Mouse (Mus musculus) liver, embryonic 14.5 days (tissue): ENCODE measurements around the gene Senp7. TPM values are rescaled to one million over a fixed set of nuclear protein-coding genes. Genes with fewer than 3 reads are reported as not detected.

Source experiments
- ATAC-seq: fragments of 200-750 bp; cut with Nextera tagmentation; 2 replicates; pipeline ENCODE4 v1.8.0; 2017; ENCODE audit warnings: moderate number of reproducible peaks, mild to moderate bottlenecking, moderate library complexity; ENCODE audit not compliant: insufficient read depth
- DNase-seq, 3 experiments: peaks; one replicate each; pipeline ENCODE4 v3.0.0-alpha.2; 2012 to 2013; ENCODE audit warnings: low read depth in 3 of 3, low spot score in 3 of 3
- H3K27ac ChIP-seq: fragments of 300-500 bp; sonication (generic); 2 replicates; pipeline ENCODE4 v1.5.1; 2014; ENCODE audit warnings: moderate library complexity, mild to moderate bottlenecking, control low read depth, inconsistent platforms
- H3K27me3 ChIP-seq: fragments of 300-500 bp; sonication (generic); 2 replicates; pipeline ENCODE4 v1.6.1; 2014; ENCODE audit warnings: mild to moderate bottlenecking, low read length, moderate library complexity; ENCODE audit not compliant: control insufficient read depth, insufficient read depth
- H3K36me3 ChIP-seq: fragments of 300-500 bp; sonication (generic); replicated peaks from 2 replicates; pipeline ENCODE4 v1.6.1; 2014; ENCODE audit warnings: low read depth; ENCODE audit not compliant: control insufficient read depth, insufficient read depth
- H3K4me1 ChIP-seq, 2 experiments: fragments of 200-500 bp in 1 of 2; fragments of 300-500 bp in 1 of 2; sonication (generic) in 1 of 2; replicated peaks; 2 replicates each; pipeline ENCODE4 v1.6.1; 2012 to 2014; ENCODE audit warnings: antibody characterized with exemption in 1 of 2, inconsistent platforms in 1 of 2, low read length in 1 of 2; ENCODE audit not compliant: control insufficient read depth in 2 of 2, insufficient read depth in 2 of 2
- H3K4me2 ChIP-seq: fragments of 300-500 bp; sonication (generic); 2 replicates; pipeline ENCODE4 v1.6.1; 2014; ENCODE audit warnings: low read depth, mild to moderate bottlenecking, control low read depth, moderate library complexity
- H3K4me3 ChIP-seq, 2 experiments: fragments of 200-500 bp in 1 of 2; fragments of 300-500 bp in 1 of 2; sonication (generic) in 1 of 2; 2 replicates each; pipeline ENCODE4 v1.5.1; 2012 to 2014; ENCODE audit warnings: low read depth in 2 of 2, low read length in 2 of 2, mild to moderate bottlenecking in 2 of 2, control low read depth in 1 of 2, inconsistent platforms in 1 of 2, moderate library complexity in 1 of 2; ENCODE audit not compliant: insufficient read depth in 1 of 2
- H3K9ac ChIP-seq: fragments of 300-500 bp; sonication (generic); replicated peaks from 2 replicates; pipeline ENCODE4 v1.6.1; 2014; ENCODE audit warnings: mild to moderate bottlenecking, control low read depth, moderate library complexity
- H3K9me3 ChIP-seq: fragments of 300-500 bp; sonication (generic); 2 replicates; pipeline ENCODE4 v1.6.1; 2016; ENCODE audit warnings: low read length, mixed read lengths; ENCODE audit not compliant: control insufficient read depth
- CTCF ChIP-seq: IDR thresholded peaks from 2 replicates; pipeline ENCODE4 v1.5.1; 2016; ENCODE audit warnings: antibody characterized with exemption, low read depth, control low read depth
- EP300 ChIP-seq: IDR thresholded peaks from 2 replicates; pipeline ENCODE4 v1.6.1; 2016; ENCODE audit warnings: antibody characterized with exemption, low read depth
- WGBS: fragments of 180-500 bp; shearing (Covaris S2); extraction: QIAGEN DNeasy Blood & Tissue Kit; methylation state at CpG from one replicate; pipeline ENCODE4 v1.1.7; 2014; ENCODE audit not compliant: insufficient replicate concordance; 5-methylcytosine and 5-hydroxymethylcytosine counted together
- microRNA-seq: library from miRNA; unstranded; fragments of <30 nt; microRNA quantifications from one replicate; pipeline ENCODE4, GENCODE M21; 2016
- polyA plus RNA-seq, 2 experiments: library from polyadenylated mRNA; depleted of rRNA in 1 of 2; stranded (reverse) in 1 of 2; unstranded in 1 of 2; fragments of >200 nt; fragmentation: Nextera tagmentation in 1 of 2; extraction: Ambion mirVana in 1 of 2; gene quantifications; 2 replicates each; pipeline versions ENCODE4 v1.2.1 to v1.2.3; 2012 to 2014

Senp7 gene
- polyA plus RNA-seq, 2 experiments: 8.7 to 15.5 TPM

GRCm38 (mm10) chr16:56204051-56204450, 155.9 kb downstream of the Senp7 start, which contains the start of gene Impg2:
Gene Impg2 (plus strand): TSS chr16:56204313.
- Histone ChIP-seq H3K4me2 (no peak within 1 kb of the TSS), H3K36me3 (no peaks in the 10 kb centered on the region), H3K9me3 (no peaks in the 10 kb centered on the region), H3K4me3 (no peak within 1 kb of the TSS), H3K27me3 (no peaks in the 10 kb centered on the region), H3K27ac (no peak within 1 kb of the TSS), H3K4me1 (no peaks in the 10 kb centered on the region), H3K9ac (no peak within 1 kb of the TSS)
- ATAC-seq (no peak), DNase-seq (no peak)
- TF ChIP-seq CTCF (no peak), EP300 (no peak)
- 74% methylated on average over 6 of the region's 6 CpGs for WGBS

DNA sequence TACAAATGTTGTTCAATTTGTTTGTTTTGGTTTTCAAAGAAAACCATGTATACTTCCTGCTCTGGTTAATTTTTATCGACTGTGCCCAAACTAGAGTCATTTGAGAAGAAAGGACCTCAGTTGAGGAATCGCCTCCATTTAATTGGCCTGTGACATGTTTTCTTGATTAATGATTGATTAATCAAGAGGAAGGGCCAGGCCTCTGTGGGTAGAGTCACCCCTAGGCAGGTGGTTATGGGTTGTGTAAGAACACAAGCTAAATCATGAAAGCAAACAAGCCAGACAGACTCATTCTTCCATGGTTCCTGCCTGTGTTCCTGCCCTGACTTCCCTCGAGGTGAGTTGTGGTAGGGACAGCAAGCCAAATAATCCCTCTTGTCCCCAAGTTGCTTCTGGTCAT, 164.6 kb downstream of the Senp7 start:
- 59% methylated on average over 3 of the region's 3 CpGs for WGBS
- no peak for ATAC-seq
- Histone ChIP-seq H3K4me2 (no peak overlapping the region), H3K4me3 (no peak overlapping the region), H3K27ac (no peak overlapping the region), H3K9ac (no peak overlapping the region), H3K9me3 (no peaks in the 10 kb centered on the region), H3K36me3 (no peaks in the 10 kb centered on the region), H3K27me3 (no peaks in the 10 kb centered on the region), H3K4me1 (no peaks in the 10 kb centered on the region)
- TF ChIP-seq EP300: no peak
- TF ChIP-seq CTCF: no peak
- no peak for DNase-seq

DNA sequence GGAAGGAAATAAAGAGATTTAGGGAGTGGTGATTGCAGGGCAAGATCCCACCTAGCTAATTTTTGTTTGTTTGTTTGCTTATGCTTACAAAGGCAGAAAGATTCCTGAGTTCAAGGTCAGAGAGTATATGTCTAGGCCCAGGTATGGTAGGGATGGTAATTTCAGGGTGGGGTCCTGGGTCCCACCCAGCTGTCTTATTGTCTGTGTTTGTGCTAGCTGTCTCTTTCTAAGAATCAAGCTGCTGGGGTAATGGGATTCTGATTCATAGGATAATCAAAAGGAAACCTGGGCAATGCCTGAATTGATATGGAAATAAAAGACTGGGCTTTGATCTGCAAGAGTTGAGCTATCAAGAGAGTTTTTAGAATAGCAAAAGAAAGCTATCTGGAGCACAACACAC, 179.5 kb downstream of the Senp7 start:
- TF ChIP-seq EP300: no peak
- no peak for TF ChIP-seq CTCF
- Histone ChIP-seq H3K4me1 (no peaks in the 10 kb centered on the region), H3K27ac (no peak overlapping the region), H3K4me2 (no peak overlapping the region), H3K4me3 (no peak overlapping the region), H3K27me3 (no peaks in the 10 kb centered on the region), H3K9ac (no peak overlapping the region), H3K36me3 (no peaks in the 10 kb centered on the region), H3K9me3 (no peaks in the 10 kb centered on the region)
- no peak for DNase-seq
- ATAC-seq: no peak

DNA sequence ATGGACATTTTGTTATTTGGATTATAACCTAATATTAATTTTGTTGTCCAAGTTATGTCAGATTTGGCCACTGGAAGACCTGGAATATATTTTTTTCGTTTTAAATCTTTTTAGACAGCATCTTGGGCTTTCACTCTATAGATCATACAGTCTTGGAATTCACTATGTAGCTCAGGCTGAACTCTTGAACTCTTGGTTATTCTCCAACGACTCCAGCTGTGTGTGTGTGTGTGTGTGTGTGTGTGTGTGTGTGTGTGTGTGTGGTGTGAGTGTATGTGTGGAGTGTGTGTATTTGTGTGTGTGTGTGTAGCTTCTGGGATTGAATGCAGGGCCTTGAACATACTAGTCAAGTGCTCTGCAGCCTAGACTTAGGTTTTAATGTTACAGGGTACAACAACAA, 181.3 kb downstream of the Senp7 start:
- Histone ChIP-seq H3K4me3 (no peak overlapping the region), H3K9me3 (no peaks in the 10 kb centered on the region), H3K9ac (no peak overlapping the region), H3K4me2 (no peak overlapping the region), H3K4me1 (no peaks in the 10 kb centered on the region), H3K27ac (no peak overlapping the region), H3K36me3 (no peaks in the 10 kb centered on the region), H3K27me3 (no peaks in the 10 kb centered on the region)
- no peak for TF ChIP-seq EP300
- no peak for TF ChIP-seq CTCF
- 37% methylated on average over 2 of the region's 2 CpGs for WGBS
- no peak for ATAC-seq
- DNase-seq: no peak

GRCm38 (mm10) chr16:56231300-56231699, 183.2 kb downstream of the Senp7 start:
- Histone ChIP-seq H3K27me3 (no peaks in the 10 kb centered on the region), H3K9me3 (no peaks in the 10 kb centered on the region), H3K4me3 (no peak overlapping the region), H3K27ac (no peak overlapping the region), H3K36me3 (no peaks in the 10 kb centered on the region), H3K9ac (no peak overlapping the region), H3K4me1 (no peaks in the 10 kb centered on the region), H3K4me2 (no peak overlapping the region)
- WGBS: 45% methylated on average over 10 of the region's 10 CpGs
- no peak for ATAC-seq
- DNase-seq: peak in 1 of 3 experiments; percentile 0
- peak; percentile 62 for TF ChIP-seq CTCF
- no peak for TF ChIP-seq EP300

GRCm38 (mm10) chr16:56232736-56233135, 184.6 kb downstream of the Senp7 start:
- WGBS: 68% methylated on average over 10 of the region's 10 CpGs
- no peak for ATAC-seq

More at GRCm38 (mm10) chr16:56232736-56233135, 184.6 kb downstream of the Senp7 start:
- H3K36me3 ChIP-seq: no peaks in the 10 kb centered on the region
- no peak for DNase-seq
- H3K9ac ChIP-seq: no peak overlapping the region
- no peaks in the 10 kb centered on the region for H3K27me3 ChIP-seq
- H3K4me2 ChIP-seq: no peak overlapping the region
- no peaks in the 10 kb centered on the region for H3K4me1 ChIP-seq
- TF ChIP-seq CTCF (no peak), EP300 (no peak)
- H3K9me3 ChIP-seq: no peaks in the 10 kb centered on the region
- H3K4me3 ChIP-seq: no peak overlapping the region
- no peak overlapping the region for H3K27ac ChIP-seq

Small RNA genes lying within 50 kb of the gene (microRNA-seq; reads per million reads assigned to microRNA genes)
- not detected for gene Gm24047

Other genes starting within 250 kb of the Senp7 start
- gene Nfkbiz, start 209.4 kb upstream of the Senp7 start, polyA plus RNA-seq (2012; rRNA removed): 2.1 and 2.4 TPM in 2 replicates
- gene Nfkbiz, start 209.4 kb upstream of the Senp7 start, polyA plus RNA-seq (2014; fragmentation: Nextera tagmentation; extraction: Ambion mirVana): 1.7 and 1.9 TPM in 2 replicates
- gene Nxpe3, start 153.1 kb upstream of the Senp7 start, polyA plus RNA-seq (2012; rRNA removed): 0.62 and 0.83 TPM in 2 replicates
- gene Nxpe3, start 153.1 kb upstream of the Senp7 start, polyA plus RNA-seq (2014; fragmentation: Nextera tagmentation; extraction: Ambion mirVana): 0.33 and 0.45 TPM in 2 replicates
- 1.5 and 2.0 TPM in 2 replicates for gene Cep97, start 113.5 kb upstream of the Senp7 start, polyA plus RNA-seq (2012; rRNA removed)
- gene Cep97, start 113.5 kb upstream of the Senp7 start, polyA plus RNA-seq (2014; fragmentation: Nextera tagmentation; extraction: Ambion mirVana): 3.9 and 5.4 TPM in 2 replicates
- 155 and 464 TPM in 2 replicates for gene Rpl24, start 82.1 kb upstream of the Senp7 start, polyA plus RNA-seq (2012; rRNA removed)
- 477 and 499 TPM in 2 replicates for gene Rpl24, start 82.1 kb upstream of the Senp7 start, polyA plus RNA-seq (2014; fragmentation: Nextera tagmentation; extraction: Ambion mirVana)
- gene Zbtb11, start 74.5 kb upstream of the Senp7 start, polyA plus RNA-seq (2012; rRNA removed): 3.1 and 5.1 TPM in 2 replicates
- 8.4 and 9.5 TPM in 2 replicates for gene Zbtb11, start 74.5 kb upstream of the Senp7 start, polyA plus RNA-seq (2014; fragmentation: Nextera tagmentation; extraction: Ambion mirVana)
- 22.2 and 33.6 TPM in 2 replicates for gene Pcnp, start 18.6 kb upstream of the Senp7 start, polyA plus RNA-seq (2012; rRNA removed)
- gene Pcnp, start 18.6 kb upstream of the Senp7 start, polyA plus RNA-seq (2014; fragmentation: Nextera tagmentation; extraction: Ambion mirVana): 102 and 107 TPM in 2 replicates
- 3.2 and 6.1 TPM in 2 replicates for gene Trmt10c, start 10.5 kb upstream of the Senp7 start, polyA plus RNA-seq (2012; rRNA removed)
- gene Trmt10c, start 10.5 kb upstream of the Senp7 start, polyA plus RNA-seq (2014; fragmentation: Nextera tagmentation; extraction: Ambion mirVana): 16.1 and 17.7 TPM in 2 replicates
- 0.16 and 0.28 TPM in 2 replicates for gene Impg2, start 156.0 kb downstream of the Senp7 start, polyA plus RNA-seq (2012; rRNA removed)
- 0.04 and 0.19 TPM in 2 replicates for gene Impg2, start 156.0 kb downstream of the Senp7 start, polyA plus RNA-seq (2014; fragmentation: Nextera tagmentation; extraction: Ambion mirVana)